Mouse (Mus musculus) ES-Bruce4 (cell line): ENCODE measurements around the gene Pcare.

ENCODE experiments used
- CTCF ChIP-seq: IDR thresholded peaks from one replicate; pipeline ENCODE4 v1.8.1; 2011; ENCODE audit warnings: low read depth, low read length
- EP300 ChIP-seq: IDR thresholded peaks from 2 replicates; pipeline ENCODE4 v1.6.1; 2011; ENCODE audit warnings: low read depth, low read length; ENCODE audit not compliant: insufficient read depth
- POLR2A ChIP-seq: IDR thresholded peaks from one replicate; pipeline ENCODE4 v1.8.1; 2011; ENCODE audit warnings: low read length; ENCODE audit not compliant: insufficient read depth

GRCm38 (mm10) chr17:71742935-71743334, 9.8 kb downstream of the Pcare start:
- no peak for TF ChIP-seq CTCF
- TF ChIP-seq EP300, result no peak
- TF ChIP-seq POLR2A, result no peak
